ENCODE assay signal across 21 mouse cellular contexts in genomic region chr11:115883251-115883650, GRCm38 (mm10). TPM values are rescaled to one million over a fixed set of nuclear protein-coding genes. Genes with fewer than 3 reads are reported as not detected.
DNase-seq lines count a peak whose midpoint lies in the region; ATAC-seq and TF ChIP-seq lines count a peak whose summit lies in the region.
"Had no signal": no experiment of that assay in that cellular context is flagged by ENCODE, and none has a peak within 500 bp of the region (broad histone marks: within the 10 kb centered on the region; RNA-seq: fewer than 3 reads in every experiment).

No protein-coding gene starts in this region.

- H3K9me3 ChIP-seq in kidney, embryonic 15.5 days (replicated peaks): no peaks in the 10 kb centered on the region
- H3K9me3 ChIP-seq in intestine, postnatal 0 days (ENCODE audit: control insufficient read depth): no peaks in the 10 kb centered on the region
- no peaks in the 10 kb centered on the region for H3K9me3 ChIP-seq in hindbrain, embryonic 12.5 days (replicated peaks)
- H3K9me3 ChIP-seq: liver, embryonic 15.5 days; midbrain, embryonic 12.5 days; stomach, embryonic 15.5 days had no signal

- WGBS in kidney, embryonic 15.5 days: 16% methylated on average over 15 of the region's 17 CpGs
- 34% methylated on average over 17 of the region's 17 CpGs for WGBS in intestine, postnatal 0 days
- WGBS in hindbrain, embryonic 12.5 days: 33% methylated on average over 17 of the region's 17 CpGs

- peaks cover 23% of the 10 kb centered on the region for H3K27me3 ChIP-seq in kidney, embryonic 15.5 days
- no peaks in the 10 kb centered on the region for H3K27me3 ChIP-seq in testis, adult 2 months (ENCODE audit: control insufficient read depth, insufficient read depth, low read length)
- H3K27me3 ChIP-seq in intestine, postnatal 0 days (replicated peaks; ENCODE audit: control insufficient read depth, insufficient read depth, low read length): no peaks in the 10 kb centered on the region
- peaks cover 25% of the 10 kb centered on the region for H3K27me3 ChIP-seq in hindbrain, embryonic 12.5 days

- no peak for DNase-seq in kidney, adult 11 months
- no peak for DNase-seq in testis, postnatal 10 days (ENCODE audit: low spot score)
- DNase-seq in MN1 (ENCODE audit: low spot score): no peak
- DNase-seq: adrenal gland, postnatal 36 days; cerebellum, adult 2 months; gastrocnemius, postnatal 10 days; heart, adult 11 months; heart, postnatal 4 days; kidney, postnatal 10 days; right cerebral cortex, postnatal 14 days had no signal

- H3K4me1 ChIP-seq in kidney, embryonic 15.5 days: peaks cover 18% of the 10 kb centered on the region
- peaks cover 3% of the 10 kb centered on the region for H3K4me1 ChIP-seq in testis, adult 2 months (ENCODE audit: control insufficient read depth, insufficient read depth, low read length)
- H3K4me1 ChIP-seq in intestine, postnatal 0 days (replicated peaks; ENCODE audit: control insufficient read depth, insufficient read depth, low read length): peaks cover 2% of the 10 kb centered on the region; the same call in 1 of the 2 replicates
- no peaks in the 10 kb centered on the region for H3K4me1 ChIP-seq in hindbrain, embryonic 12.5 days
- H3K4me1 ChIP-seq: liver, embryonic 15.5 days; midbrain, embryonic 12.5 days; stomach, embryonic 15.5 days had no signal

- TF ChIP-seq POLR2A in testis, adult 2 months (IDR thresholded peaks at IDR 0.05; ENCODE audit: control insufficient read depth, low read depth, low read length): no peak

- H3K27ac ChIP-seq in kidney, embryonic 15.5 days: no peak overlapping the region
- no peak overlapping the region for H3K27ac ChIP-seq in testis, adult 2 months (ENCODE audit: control insufficient read depth, insufficient read depth, low read depth, low read length)
- peak overlapping the region; percentile 73 for H3K27ac ChIP-seq in intestine, postnatal 0 days (ENCODE audit: low read depth, low read length)
- no peak overlapping the region for H3K27ac ChIP-seq in hindbrain, embryonic 12.5 days
- H3K27ac ChIP-seq: hindbrain, postnatal 0 days; liver, embryonic 15.5 days; midbrain, embryonic 12.5 days; stomach, embryonic 15.5 days had no signal

- no peaks in the 10 kb centered on the region for H3K36me3 ChIP-seq in kidney, embryonic 15.5 days
- H3K36me3 ChIP-seq in testis, adult 2 months (ENCODE audit: control insufficient read depth, insufficient read depth, low read length): no peaks in the 10 kb centered on the region
- peaks cover 75% of the 10 kb centered on the region for H3K36me3 ChIP-seq in intestine, postnatal 0 days (ENCODE audit: control insufficient read depth, insufficient read depth)
- H3K36me3 ChIP-seq in hindbrain, embryonic 12.5 days: no peaks in the 10 kb centered on the region
- H3K36me3 ChIP-seq: liver, embryonic 15.5 days; midbrain, embryonic 12.5 days; stomach, embryonic 15.5 days had no signal

- H3K4me3 ChIP-seq in kidney, embryonic 15.5 days (replicated peaks): no peak overlapping the region; the same call in 1 of the 2 replicates
- H3K4me3 ChIP-seq in testis, adult 2 months (ENCODE audit: control insufficient read depth, low read depth, low read length): peak overlapping the region; percentile 36
- no peak overlapping the region for H3K4me3 ChIP-seq in intestine, postnatal 0 days (ENCODE audit: low read depth, low read length)
- no peak overlapping the region for H3K4me3 ChIP-seq in hindbrain, embryonic 12.5 days
- H3K4me3 ChIP-seq: liver, embryonic 15.5 days; midbrain, embryonic 12.5 days; stomach, embryonic 15.5 days had no signal

- TF ChIP-seq CTCF in testis, adult 2 months (IDR thresholded peaks at IDR 0.05; ENCODE audit: control insufficient read depth, insufficient read depth, insufficient replicate concordance, low read depth, low read length): no peak
- TF ChIP-seq CTCF in intestine, postnatal 0 days (IDR thresholded peaks at IDR 0.05; ENCODE audit: low read depth): no peak

- peak overlapping the region; percentile 30 for H3K4me2 ChIP-seq in kidney, embryonic 15.5 days
- H3K4me2 ChIP-seq in intestine, postnatal 0 days (replicated peaks; ENCODE audit: low read depth): peak overlapping the region; percentile 27; the same call in 1 of the 2 replicates
- H3K4me2 ChIP-seq in hindbrain, embryonic 12.5 days (replicated peaks): no peak overlapping the region
- H3K4me2 ChIP-seq: liver, embryonic 15.5 days; midbrain, embryonic 12.5 days; stomach, embryonic 15.5 days had no signal

- no peak overlapping the region for H3K9ac ChIP-seq in kidney, embryonic 15.5 days
- H3K9ac ChIP-seq in intestine, postnatal 0 days (ENCODE audit: low read depth, low read length): peak overlapping the region; percentile 7; the same call in 1 of the 2 replicates
- no peak overlapping the region for H3K9ac ChIP-seq in hindbrain, embryonic 12.5 days
- H3K9ac ChIP-seq: liver, embryonic 15.5 days; midbrain, embryonic 12.5 days; stomach, embryonic 15.5 days had no signal

- ATAC-seq in kidney, embryonic 15.5 days (replicated peaks; ENCODE audit: low FRiP score): no peak
- ATAC-seq in intestine, postnatal 0 days: no peak
- ATAC-seq in hindbrain, embryonic 12.5 days (ENCODE audit: low FRiP score): no peak
- ATAC-seq: forebrain, embryonic 14.5 days; hindbrain, postnatal 0 days; lung, postnatal 0 days had no signal

RNA-seq across cellular contexts. Expression of gene Smim5, which starts 16.5 kb away (rescaled TPM):
- polyA plus RNA-seq in kidney, embryonic 15.5 days (2015; fragmentation: Nextera tagmentation; extraction: Ambion mirVana): 3.9 and 4.1 TPM in 2 replicates
- 0.72 TPM in 1 of 2 replicates, not detected in the other for polyA plus RNA-seq in testis, adult 2 months (2012; rRNA removed)
- 1.9 and 3.4 TPM in 2 replicates for polyA plus RNA-seq in intestine, postnatal 0 days (2015; fragmentation: Nextera tagmentation; extraction: Ambion mirVana)
- polyA plus RNA-seq in hindbrain, embryonic 12.5 days (2016; fragmentation: Nextera tagmentation; extraction: Ambion mirVana): 2.3 and 4.2 TPM in 2 replicates

RNA-seq across cellular contexts. Expression of gene Myo15b, which starts 25.0 kb away (rescaled TPM):
- polyA plus RNA-seq in kidney, embryonic 15.5 days (2015; fragmentation: Nextera tagmentation; extraction: Ambion mirVana): 8.0 and 11.1 TPM in 2 replicates
- polyA plus RNA-seq in testis, adult 2 months (2012; rRNA removed): 11.7 and 12.1 TPM in 2 replicates
- 332 and 377 TPM in 2 replicates for polyA plus RNA-seq in intestine, postnatal 0 days (2015; fragmentation: Nextera tagmentation; extraction: Ambion mirVana)
- 0.05 and 0.12 TPM in 2 replicates for polyA plus RNA-seq in hindbrain, embryonic 12.5 days (2016; fragmentation: Nextera tagmentation; extraction: Ambion mirVana)
- polyA plus RNA-seq: C2C12; forebrain, embryonic 14.5 days had no signal

RNA-seq across cellular contexts. Expression of gene Smim6, which starts 28.6 kb away (rescaled TPM):
- 9.1 and 9.9 TPM in 2 replicates for polyA plus RNA-seq in kidney, embryonic 15.5 days (2015; fragmentation: Nextera tagmentation; extraction: Ambion mirVana)
- 17.6 and 20.7 TPM in 2 replicates for polyA plus RNA-seq in testis, adult 2 months (2012; rRNA removed)
- 29.6 and 32.9 TPM in 2 replicates for polyA plus RNA-seq in intestine, postnatal 0 days (2015; fragmentation: Nextera tagmentation; extraction: Ambion mirVana)
- 1.3 TPM in 2 replicates for polyA plus RNA-seq in hindbrain, embryonic 12.5 days (2016; fragmentation: Nextera tagmentation; extraction: Ambion mirVana)
- polyA plus RNA-seq: cerebellum, adult 2 months had no signal

RNA-seq across cellular contexts. Expression of gene Sap30bp, which starts 49.8 kb away (rescaled TPM):
- 41.6 and 44.5 TPM in 2 replicates for polyA plus RNA-seq in kidney, embryonic 15.5 days (2015; fragmentation: Nextera tagmentation; extraction: Ambion mirVana)
- 20.2 and 20.4 TPM in 2 replicates for polyA plus RNA-seq in testis, adult 2 months (2012; rRNA removed)
- 27.5 and 28.8 TPM in 2 replicates for polyA plus RNA-seq in intestine, postnatal 0 days (2015; fragmentation: Nextera tagmentation; extraction: Ambion mirVana)
- 51.0 and 54.4 TPM in 2 replicates for polyA plus RNA-seq in hindbrain, embryonic 12.5 days (2016; fragmentation: Nextera tagmentation; extraction: Ambion mirVana)

RNA-seq across cellular contexts. Expression of gene Recql5, which starts 50.0 kb away (rescaled TPM):
- 21.3 and 24.3 TPM in 2 replicates for polyA plus RNA-seq in kidney, embryonic 15.5 days (2015; fragmentation: Nextera tagmentation; extraction: Ambion mirVana)
- polyA plus RNA-seq in testis, adult 2 months (2012; rRNA removed): 30.3 and 33.1 TPM in 2 replicates
- 6.8 and 8.2 TPM in 2 replicates for polyA plus RNA-seq in intestine, postnatal 0 days (2015; fragmentation: Nextera tagmentation; extraction: Ambion mirVana)
- 31.8 and 34.7 TPM in 2 replicates for polyA plus RNA-seq in hindbrain, embryonic 12.5 days (2016; fragmentation: Nextera tagmentation; extraction: Ambion mirVana)

Comparison
In these comparisons a context has a peak if more than half of its experiments do, and no peak if none do; other contexts are left out.
1. RNA of gene Myo15b, which starts 25.0 kb away (polyA plus RNA-seq): 332 to 377 TPM in intestine, postnatal 0 days; 11.7 to 12.1 TPM in testis, adult 2 months, 8.0 to 11.1 TPM in kidney, embryonic 15.5 days and 0.05 to 0.12 TPM in hindbrain, embryonic 12.5 days; every median in the first group is over 10 times any median in the second.